Mouse (Mus musculus) kidney, postnatal 4 days (tissue): Measurements from ENCODE around the gene Lrba.
A peak's percentile ranks its signal among the peaks of the same experiment; 100 is the strongest.

ENCODE experiments used
- DNase-seq, 2 experiments: peaks; one replicate each; pipeline ENCODE4 v3.0.0; 2021; ENCODE audit warnings: mixed read lengths in 2 of 2

Lrba gene

DNA sequence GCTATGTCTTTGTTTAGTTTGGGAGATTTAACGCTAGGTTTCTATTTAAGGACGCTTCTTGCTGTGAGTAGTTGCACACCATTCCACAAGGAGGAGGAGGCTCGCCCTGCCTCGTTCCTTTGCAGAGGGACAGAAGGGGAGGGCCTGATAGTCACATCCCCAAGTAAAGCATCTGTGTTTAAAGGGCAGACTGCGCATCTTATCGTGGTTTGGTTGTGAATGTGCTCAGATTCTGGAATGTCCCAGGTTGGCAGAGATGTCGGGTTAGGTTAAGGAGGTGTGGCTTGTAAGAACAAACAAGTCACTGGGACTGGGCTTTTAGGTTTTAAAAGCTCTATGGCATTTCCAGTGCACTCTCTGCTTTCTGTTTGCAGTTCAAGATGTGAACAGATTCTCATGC is 464.8 kb downstream of the Lrba start:
- no peak for DNase-seq

- no peak for DNase-seq
These were observed 468.3 kb downstream of the Lrba start for GRCm38 (mm10) chr3:86692779-86693178.

DNA sequence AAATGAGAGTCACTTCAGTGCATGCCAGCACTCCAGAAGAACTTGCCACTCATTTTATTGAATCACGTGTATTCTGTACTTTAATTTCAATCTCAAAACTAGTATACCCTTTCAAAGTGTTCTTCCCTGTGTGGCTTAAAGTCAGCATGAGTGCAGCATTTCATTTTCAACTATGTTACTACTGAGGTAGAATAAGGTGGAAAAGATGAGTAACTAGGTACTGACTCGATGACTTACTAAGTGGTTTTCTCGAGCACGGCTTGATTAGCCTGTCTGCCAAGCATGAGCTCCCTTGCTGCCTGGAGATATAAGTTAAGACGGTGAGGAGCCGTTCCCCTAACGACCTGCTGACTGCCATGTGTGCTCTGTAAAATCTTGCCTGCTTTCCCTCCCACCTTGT is 469.1 kb downstream of the Lrba start:
- DNase-seq, result no peak

GRCm38 (mm10) chr3:86698947-86699346 is 474.5 kb downstream of the Lrba start:
- DNase-seq, result no peak

DNA sequence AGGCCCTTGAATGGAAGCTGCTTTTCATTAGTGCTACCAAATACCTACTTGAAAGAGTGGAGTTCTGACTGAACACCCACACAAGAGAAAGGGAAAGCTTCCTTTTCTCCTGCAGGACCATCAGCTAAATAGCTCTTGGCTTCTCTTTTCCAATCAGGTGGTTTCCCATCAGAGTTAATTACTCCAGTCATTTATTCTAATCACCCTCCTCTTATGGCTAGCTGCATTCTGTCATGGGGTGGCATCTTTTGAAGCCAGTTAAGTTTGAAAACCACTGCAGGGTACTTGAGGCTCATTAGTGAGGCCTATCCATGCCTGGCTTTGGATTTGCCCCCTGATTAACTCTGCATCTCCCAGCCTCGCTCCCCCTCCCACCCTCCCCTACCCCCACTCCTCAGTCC is 476.7 kb downstream of the Lrba start:
- DNase-seq, result no peak

- DNase-seq, result no peak
These were observed 485.0 kb downstream of the Lrba start for GRCm38 (mm10) chr3:86709472-86709871.

DNA sequence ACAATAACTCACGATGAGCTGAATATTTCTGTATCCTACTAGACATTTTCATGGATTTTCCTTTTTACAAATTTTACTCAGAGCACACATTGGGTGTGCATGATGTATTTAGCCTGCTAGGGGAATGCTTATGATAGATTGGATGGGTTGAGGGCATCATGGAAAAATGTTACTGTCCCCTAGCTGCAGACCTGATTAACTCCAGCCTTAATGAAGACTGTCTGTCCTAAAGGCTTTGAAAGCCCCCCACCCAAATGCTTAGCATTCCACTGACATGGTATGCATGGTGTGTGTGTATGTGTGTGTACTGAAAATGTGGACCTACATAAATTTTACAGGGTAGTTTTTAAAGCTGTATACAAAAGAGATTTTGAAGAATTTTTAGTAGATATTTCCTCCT is 487.1 kb downstream of the Lrba start:
- DNase-seq, result no peak

DNA sequence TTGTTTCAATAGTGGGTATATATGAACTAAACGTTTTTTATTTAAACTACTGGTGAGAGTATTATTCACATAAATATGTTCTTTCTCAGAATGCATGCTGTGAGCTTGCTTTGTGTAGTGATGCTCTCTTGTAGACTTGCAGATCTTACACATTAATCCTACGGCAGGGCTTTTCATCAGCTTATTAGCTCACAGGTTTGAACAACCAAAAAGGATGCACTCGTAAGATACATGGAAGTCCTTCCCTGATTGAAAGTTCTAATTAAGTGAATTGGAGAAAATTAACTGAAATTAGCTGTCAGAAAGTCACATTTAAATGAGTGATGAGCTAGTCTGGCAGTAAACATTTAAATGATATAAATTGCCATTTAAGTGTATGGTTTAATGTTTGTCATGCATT is 488.3 kb downstream of the Lrba start:
- DNase-seq, result no peak

- DNase-seq, result no peak
These were observed 490.0 kb downstream of the Lrba start for GRCm38 (mm10) chr3:86714446-86714845.

- peak; percentile 13 to 16 for DNase-seq
These were observed 499.2 kb downstream of the Lrba start for GRCm38 (mm10) chr3:86723415-86724298.

DNA sequence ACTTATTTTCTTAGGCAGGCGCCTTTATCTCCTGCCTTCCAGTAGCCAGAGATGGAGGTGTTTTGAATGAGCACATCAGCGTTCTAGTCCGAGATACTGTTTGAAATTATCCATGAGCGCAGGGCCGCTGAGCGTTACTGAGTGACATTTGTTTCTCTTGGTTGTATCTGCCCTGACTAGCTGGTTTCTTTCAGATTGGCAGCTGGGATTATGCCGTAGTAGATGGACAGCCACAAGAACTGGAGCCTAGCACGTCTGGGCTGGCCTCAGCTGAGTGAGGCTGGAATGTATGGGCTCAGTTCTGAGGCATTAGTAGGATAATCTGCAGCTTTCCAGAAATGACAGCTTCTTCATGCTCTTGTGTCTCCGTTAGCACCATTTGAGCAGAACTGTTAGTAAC is 500.6 kb downstream of the Lrba start:
- no peak for DNase-seq

DNA sequence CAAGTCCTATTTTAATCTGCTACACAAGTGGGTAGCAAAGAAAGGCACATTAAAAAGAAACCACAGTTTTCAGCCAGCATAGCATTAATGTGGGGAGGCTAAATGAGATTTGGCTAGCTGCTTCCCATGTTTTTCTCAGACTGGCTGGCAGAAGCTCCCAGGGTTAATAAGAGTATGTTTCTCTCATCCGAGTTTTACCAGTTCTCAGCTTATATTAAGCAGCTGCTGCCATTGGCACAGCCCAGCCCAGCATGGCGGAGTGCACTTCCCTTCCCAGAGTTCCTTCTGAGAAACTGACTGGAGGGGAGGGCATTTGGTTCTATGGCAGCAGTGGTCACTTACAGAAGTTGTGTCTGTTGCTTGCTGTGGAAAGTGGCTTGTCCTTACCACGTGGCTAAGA is 514.4 kb downstream of the Lrba start:
- DNase-seq, result no peak

- DNase-seq, result no peak
These were observed 515.3 kb downstream of the Lrba start for GRCm38 (mm10) chr3:86739745-86740144.

GRCm38 (mm10) chr3:86745348-86745747 is 520.9 kb downstream of the Lrba start:
- no peak for DNase-seq

GRCm38 (mm10) chr3:86745769-86746512 is 521.5 kb downstream of the Lrba start:
- no peak for DNase-seq

GRCm38 (mm10) chr3:86750652-86751051 is 526.2 kb downstream of the Lrba start:
- DNase-seq, result no peak

- no peak for DNase-seq
These were observed 529.7 kb downstream of the Lrba start for GRCm38 (mm10) chr3:86754178-86754577.

DNA sequence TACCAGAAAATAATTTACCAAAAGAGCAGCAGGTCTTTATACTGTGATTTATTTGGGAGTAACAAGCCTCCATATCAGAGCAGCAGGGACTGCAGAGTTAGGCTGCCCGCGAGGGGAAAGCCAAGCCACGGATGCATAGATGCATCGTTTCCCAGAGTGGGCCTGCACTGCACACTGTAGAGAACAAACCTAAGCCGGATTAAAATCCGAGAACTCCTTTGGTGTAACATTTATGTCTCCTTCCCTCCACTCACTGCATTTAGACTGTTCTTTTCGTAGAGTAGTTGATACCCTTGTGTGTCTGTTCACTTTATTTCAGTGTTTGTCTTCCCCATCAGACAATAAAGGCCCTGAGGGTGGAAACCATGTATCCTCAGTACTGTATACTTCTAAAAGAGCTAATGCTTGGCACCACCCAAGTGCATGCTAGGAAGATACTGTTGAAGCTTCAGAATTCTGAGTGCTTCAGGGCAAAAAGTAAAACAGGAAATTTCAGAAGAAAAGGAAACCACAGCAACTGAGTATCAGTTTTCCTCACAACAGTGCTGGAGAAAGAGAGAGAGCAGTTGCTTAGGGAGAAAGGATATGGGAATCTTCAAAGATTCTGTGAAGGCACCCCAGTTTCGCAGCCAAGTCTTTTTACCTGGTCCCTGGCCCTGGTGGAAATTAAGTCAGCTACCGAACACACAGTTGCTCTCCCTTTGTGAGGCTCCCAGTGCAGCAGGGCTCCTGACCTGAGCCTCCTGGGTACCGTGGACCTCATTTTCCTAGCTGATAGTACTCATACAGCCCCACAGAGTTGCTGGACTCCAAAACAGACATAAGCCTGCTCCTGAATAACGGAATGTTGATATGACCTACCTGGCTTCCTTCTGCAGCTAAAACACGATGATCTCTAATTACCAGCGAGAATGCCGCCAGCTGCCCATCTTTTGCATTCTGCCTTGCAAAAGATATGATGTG is 530.4 kb downstream of the Lrba start:
- DNase-seq, result no peak

DNA sequence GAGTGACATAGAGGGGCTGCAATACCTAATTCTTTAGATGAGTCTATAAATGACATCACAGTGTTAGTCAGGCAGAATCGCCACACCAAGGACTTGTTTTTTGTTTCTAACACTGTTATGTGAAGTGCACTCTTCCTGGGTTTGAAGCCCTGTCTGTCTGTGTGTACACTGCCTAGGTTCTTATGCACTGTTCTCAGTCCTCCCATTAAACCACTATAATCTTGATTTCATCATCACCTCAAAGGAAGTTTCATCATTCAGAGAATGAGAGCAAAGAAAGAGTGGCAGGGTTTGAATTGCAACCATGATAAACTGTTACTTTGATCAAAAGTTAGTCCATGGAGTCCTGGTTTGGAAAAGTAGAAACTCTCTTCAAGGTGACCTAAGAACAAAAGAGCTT is 532.1 kb downstream of the Lrba start:
- DNase-seq, result no peak

GRCm38 (mm10) chr3:86758727-86759126 is 534.2 kb downstream of the Lrba start:
- no peak for DNase-seq

DNA sequence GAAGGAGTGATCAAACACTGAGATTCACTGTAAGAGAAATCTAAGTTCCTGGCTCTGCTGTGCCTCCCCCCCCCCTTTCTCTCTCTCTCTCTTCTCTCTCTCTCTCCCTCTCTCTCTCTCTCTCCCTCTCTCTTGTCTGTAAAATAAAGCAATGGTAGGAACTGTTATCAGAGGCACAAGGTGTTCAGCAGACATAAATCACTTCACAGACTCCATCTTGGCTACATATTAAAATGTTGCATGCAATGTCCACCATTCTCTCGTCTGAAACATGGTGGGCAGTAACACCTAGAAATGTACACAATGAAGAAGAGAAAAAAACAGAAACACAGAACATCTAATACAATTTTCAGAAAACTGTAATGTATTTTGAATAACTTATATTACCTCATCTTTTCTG is 534.9 kb downstream of the Lrba start:
- DNase-seq, result no peak

- no peak for DNase-seq
These were observed 535.4 kb downstream of the Lrba start for GRCm38 (mm10) chr3:86759834-86760233.

- no peak for DNase-seq
These were observed 536.0 kb downstream of the Lrba start for GRCm38 (mm10) chr3:86760474-86760873.
